In genomic region chr1:72874287-72875211, GRCm38 (mm10) we compare ENCODE assay signal across 8 mouse cellular contexts. TPM values are rescaled to one million over a fixed set of nuclear protein-coding genes. Genes with fewer than 3 reads are reported as not detected.
DNase-seq lines count a peak whose midpoint lies in the region; ATAC-seq and TF ChIP-seq lines count a peak whose summit lies in the region.

Gene Igfbp5, minus strand, starts transcription at chr1:72874884.

- peaks cover 3% of the 10 kb centered on the region; the same call in 1 of the 2 replicates for H3K27me3 ChIP-seq in embryonic facial prominence, embryonic 15.5 days
- no peaks in the 10 kb centered on the region for H3K27me3 ChIP-seq in heart, embryonic 14.5 days (ENCODE audit: control insufficient read depth, insufficient read depth, low read length)
- H3K27me3 ChIP-seq in liver, embryonic 14.5 days (ENCODE audit: control insufficient read depth, insufficient read depth, low read length) = peaks cover 61% of the 10 kb centered on the region

- H3K4me2 ChIP-seq in embryonic facial prominence, embryonic 15.5 days (replicated peaks) = peak within 1 kb of the TSS; percentile 82
- H3K4me2 ChIP-seq in heart, embryonic 14.5 days (ENCODE audit: low read length) = peak within 1 kb of the TSS; percentile 98
- H3K4me2 ChIP-seq in liver, embryonic 14.5 days (ENCODE audit: low read depth) = peak within 1 kb of the TSS; percentile 12

- no peak for TF ChIP-seq CTCF in liver, embryonic 14.5 days (IDR thresholded peaks at IDR 0.05; ENCODE audit: low read depth)
- no peak for TF ChIP-seq CTCF in olfactory bulb, adult 2 months (IDR thresholded peaks at IDR 0.05; ENCODE audit: insufficient read depth, low read depth, low read length)

- no peak for TF ChIP-seq EP300 in liver, embryonic 14.5 days (IDR thresholded peaks at IDR 0.05; ENCODE audit: low read depth)

- H3K9me3 ChIP-seq in embryonic facial prominence, embryonic 15.5 days (replicated peaks) = no peaks in the 10 kb centered on the region
- H3K9me3 ChIP-seq in heart, embryonic 14.5 days (ENCODE audit: control insufficient read depth, low read length) = no peaks in the 10 kb centered on the region
- no peaks in the 10 kb centered on the region for H3K9me3 ChIP-seq in liver, embryonic 14.5 days (ENCODE audit: control insufficient read depth, low read length)

- H3K9ac ChIP-seq in embryonic facial prominence, embryonic 15.5 days = peak within 1 kb of the TSS; percentile 72
- H3K9ac ChIP-seq in heart, embryonic 14.5 days (ENCODE audit: low read length) = peak within 1 kb of the TSS; percentile 86
- no peak within 1 kb of the TSS for H3K9ac ChIP-seq in liver, embryonic 14.5 days (replicated peaks)

- peak within 1 kb of the TSS; percentile 69 for H3K4me3 ChIP-seq in embryonic facial prominence, embryonic 15.5 days (replicated peaks)
- peak within 1 kb of the TSS; percentile 75 to 79 for H3K4me3 ChIP-seq in heart, embryonic 14.5 days (ENCODE audit: control insufficient read depth in 1 of 2, insufficient read depth in 1 of 2, low read depth in 1 of 2, low read length in 2 of 2)
- peak within 1 kb of the TSS; percentile 8 to 24; a peak in 3 of 4 replicates for H3K4me3 ChIP-seq in liver, embryonic 14.5 days (ENCODE audit: insufficient read depth in 1 of 2, low read depth in 2 of 2, low read length in 2 of 2)
- peak within 1 kb of the TSS; percentile 55 for H3K4me3 ChIP-seq in olfactory bulb, adult 2 months (ENCODE audit: insufficient read depth, low read depth, low read length)

- peaks cover 73% of the 10 kb centered on the region for H3K4me1 ChIP-seq in embryonic facial prominence, embryonic 15.5 days
- peaks cover 13 to 29% of the 10 kb centered on the region in 2 experiments for H3K4me1 ChIP-seq in heart, embryonic 14.5 days (ENCODE audit: control insufficient read depth in 2 of 2, insufficient read depth in 2 of 2, low read length in 2 of 2)
- H3K4me1 ChIP-seq in liver, embryonic 14.5 days (replicated peaks; ENCODE audit: control insufficient read depth in 2 of 2, insufficient read depth in 2 of 2, low read length in 1 of 2) = peaks cover 0 to 5% of the 10 kb centered on the region in 2 experiments; a peak in 2 of 4 replicates
- H3K4me1 ChIP-seq in olfactory bulb, adult 2 months (ENCODE audit: control insufficient read depth, insufficient read depth, low read length) = peaks cover 30% of the 10 kb centered on the region

- peak within 1 kb of the TSS; percentile 93 for H3K27ac ChIP-seq in embryonic facial prominence, embryonic 15.5 days (replicated peaks)
- peak within 1 kb of the TSS; percentile 88 to 89 for H3K27ac ChIP-seq in heart, embryonic 14.5 days (replicated peaks in 1 of 2; ENCODE audit: control insufficient read depth in 1 of 2, insufficient read depth in 1 of 2, low read depth in 2 of 2, low read length in 2 of 2)
- no peak within 1 kb of the TSS for H3K27ac ChIP-seq in liver, embryonic 14.5 days
- H3K27ac ChIP-seq in olfactory bulb, adult 2 months (ENCODE audit: insufficient read depth, low read depth, low read length) = peak within 1 kb of the TSS; percentile 87

- peak; percentile 79 for ATAC-seq in embryonic facial prominence, embryonic 15.5 days (ENCODE audit: insufficient number of reproducible peaks, low FRiP score, low TSS enrichment, low read depth)
- peak; percentile 33; the same call in 1 of the 2 replicates for ATAC-seq in heart, embryonic 14.5 days (ENCODE audit: insufficient number of reproducible peaks, insufficient read depth, low FRiP score, low read depth)
- no peak for ATAC-seq in liver, embryonic 14.5 days (ENCODE audit: insufficient read depth)

- under 1% methylated on average over 38 of the region's 38 CpGs for WGBS in embryonic facial prominence, embryonic 15.5 days
- under 1% methylated on average over 38 of the region's 38 CpGs for WGBS in heart, embryonic 14.5 days
- WGBS in liver, embryonic 14.5 days (ENCODE audit: insufficient replicate concordance) = 3% methylated on average over 38 of the region's 38 CpGs
- WGBS in olfactory bulb, adult 2 months = 1% methylated on average over 38 of the region's 38 CpGs

- no peaks in the 10 kb centered on the region for H3K36me3 ChIP-seq in embryonic facial prominence, embryonic 15.5 days
- no peaks in the 10 kb centered on the region; the same call in 1 of the 2 replicates for H3K36me3 ChIP-seq in heart, embryonic 14.5 days (ENCODE audit: control insufficient read depth, insufficient read depth, low read length)
- no peaks in the 10 kb centered on the region for H3K36me3 ChIP-seq in liver, embryonic 14.5 days (replicated peaks; ENCODE audit: control insufficient read depth, insufficient read depth, low read depth)

- TF ChIP-seq POLR2A in olfactory bulb, adult 2 months (IDR thresholded peaks at IDR 0.05; ENCODE audit: insufficient read depth, low read depth, low read length) = no peak

- peak; percentile 46 to 54 for DNase-seq in left cerebral cortex, adult 18-20 months (ENCODE audit: low spot score in 2 of 2)
- DNase-seq in left cerebral cortex, adult 11 months (ENCODE audit: low spot score) = no peak
- DNase-seq in kidney, postnatal 14 days = peak; percentile 92
- DNase-seq in liver, embryonic 14.5 days (ENCODE audit: low read depth in 3 of 3, low spot score in 3 of 3) = no peak
- no peak for DNase-seq in spleen, postnatal 4 days (ENCODE audit: low spot score in 2 of 2)

RNA-seq across cellular contexts. Expression of gene Igfbp5, which starts in this region (rescaled TPM):
- 10 to 100 TPM; 42.5 to 62.4 TPM for total RNA-seq in left cerebral cortex, adult 18-20 months (2021)
- 127 and 131 TPM in 2 replicates for polyA plus RNA-seq in embryonic facial prominence, embryonic 15.5 days (2015; fragmentation: Nextera tagmentation; extraction: Ambion mirVana)
- 64.3 and 90.1 TPM in 2 replicates for polyA plus RNA-seq in heart, embryonic 14.5 days (2014; fragmentation: Nextera tagmentation; extraction: Ambion mirVana)
- polyA plus RNA-seq in liver, embryonic 14.5 days (2012; rRNA removed) = 1.2 and 1.3 TPM in 2 replicates
- polyA plus RNA-seq in liver, embryonic 14.5 days (2014; fragmentation: Nextera tagmentation; extraction: Ambion mirVana) = 0.36 and 0.45 TPM in 2 replicates
- polyA plus RNA-seq in olfactory bulb, adult 2 months (2012; ENCODE audit: insufficient read depth, insufficient read length, low replicate concordance, missing spikeins) = 101 and 111 TPM in 2 replicates

Comparison
In these comparisons a context has a peak if more than half of its experiments do, and no peak if none do; other contexts are left out.
1. RNA of gene Igfbp5 (polyA plus RNA-seq): 127 to 131 TPM in embryonic facial prominence, embryonic 15.5 days, 101 to 111 TPM in olfactory bulb, adult 2 months and 64.3 to 90.1 TPM in heart, embryonic 14.5 days; 0.36 to 1.3 TPM in liver, embryonic 14.5 days; every median in the first group is over 10 times any median in the second.
2. DNase-seq: peak in left cerebral cortex, adult 18-20 months (2 of 2) and kidney, postnatal 14 days (single experiment); none in left cerebral cortex, adult 11 months (single experiment), liver, embryonic 14.5 days (0 of 3) and spleen, postnatal 4 days (0 of 2).
3. H3K4me2 ChIP-seq: peak in every context shown above with its lines; median percentile 98 in heart, embryonic 14.5 days; 82 in embryonic facial prominence, embryonic 15.5 days; 12 in liver, embryonic 14.5 days.
4. H3K4me3 ChIP-seq: peak in every context shown above with its lines; median percentile 77 in heart, embryonic 14.5 days; 69 in embryonic facial prominence, embryonic 15.5 days; 55 in olfactory bulb, adult 2 months; 16 in liver, embryonic 14.5 days.